In the genomic region with DNA sequence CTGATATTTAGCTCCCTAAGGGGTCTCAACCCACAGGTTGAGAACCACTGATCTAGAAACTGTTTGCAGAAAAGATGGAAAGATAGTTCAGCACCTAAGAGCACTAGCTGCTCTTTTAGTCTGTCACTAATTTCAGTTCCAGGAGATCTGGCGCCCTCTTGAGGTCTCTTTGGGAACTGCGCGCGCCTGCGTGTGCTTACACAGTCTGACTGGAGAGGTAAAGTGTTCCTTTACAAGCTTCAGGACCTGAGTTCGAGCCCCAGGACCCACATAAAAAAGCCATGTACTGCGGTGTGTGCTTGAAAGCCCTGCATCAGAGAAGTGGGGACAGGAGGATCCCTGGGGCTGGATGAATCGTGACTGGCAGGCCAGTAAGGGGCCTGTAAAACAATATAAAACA, we compare ENCODE assay signal across 10 mouse cellular contexts. TPM values are rescaled to one million over a fixed set of nuclear protein-coding genes. Genes with fewer than 3 reads are reported as not detected.
A peak's percentile ranks its signal among the peaks of the same experiment; 100 is the strongest.
DNase-seq lines count a peak whose midpoint lies in the region; ATAC-seq and TF ChIP-seq lines count a peak whose summit lies in the region.
"Had no signal": no experiment of that assay in that cellular context is flagged by ENCODE, and none has a peak within 500 bp of the region (broad histone marks: within the 10 kb centered on the region; RNA-seq: fewer than 3 reads in every experiment).

No protein-coding gene starts in this region.

- no peaks in the 10 kb centered on the region for H3K4me1 ChIP-seq in embryonic fibroblast, embryonic 13.5 days (ENCODE audit: control insufficient read depth, insufficient read depth, low read length)

- ATAC-seq in Patski, result no peak

- in situ Hi-C loops in Patski (cut with MboI; ENCODE audit: low pct_unique_long_range_greater_than_20kb), result no loop called here

- no peak overlapping the region for H3K27ac ChIP-seq in layer of hippocampus, adult 2 months
- H3K27ac ChIP-seq in embryonic fibroblast, embryonic 13.5 days (ENCODE audit: insufficient read depth, low read length), result no peak overlapping the region

- POLR2A ChIA-PET in Patski (lab: Charles Lee), result no interaction called here

- DNase-seq in adrenal gland, adult (ENCODE audit: inconsistent age in 2 of 2, low spot score in 1 of 2), result peak; percentile 57 to 89
- no peak for DNase-seq in adrenal gland, adult 8-10 months
- peak in 1 of 2 experiments; percentile 46 for DNase-seq in layer of hippocampus, adult 2 months (ENCODE audit: low spot score in 2 of 2)
- DNase-seq in layer of hippocampus, adult 9-10 months (ENCODE audit: low spot score), result no peak
- DNase-seq in Patski (ENCODE audit: low read depth, low spot score), result no peak
- DNase-seq in lung, postnatal 4 days, result peak; percentile 37 to 70
- DNase-seq in thymus, postnatal 10 days (ENCODE audit: low spot score in 2 of 2), result peak; percentile 50 to 77

- TF ChIP-seq POLR2A in embryonic fibroblast, embryonic 13.5 days (IDR thresholded peaks at IDR 0.05; ENCODE audit: low read depth, low read length), result no peak

- no peak overlapping the region for H3K4me3 ChIP-seq in layer of hippocampus, adult 2 months
- H3K4me3 ChIP-seq in embryonic fibroblast, embryonic 13.5 days (ENCODE audit: insufficient read depth, low read length), result no peak overlapping the region

- TF ChIP-seq CTCF in layer of hippocampus, adult 2 months (conservative IDR thresholded peaks at IDR 0.05), result peak; percentile 92
- TF ChIP-seq CTCF in Patski (IDR thresholded peaks at IDR 0.05), result peak; percentile 80
- 0 out of 2 replicates have a peak, but pooled peaks have one; percentile 22 for TF ChIP-seq CTCF in embryonic fibroblast, embryonic 13.5 days (IDR thresholded peaks at IDR 0.05; ENCODE audit: borderline replicate concordance, insufficient read depth, low read length)

- CTCF ChIA-PET in Patski (lab: Charles Lee), result interaction anchor here (0.6 to 1.4 kb wide), 7 partner anchors 9 to 191 kb away, joined by 3 to 6 read pairs (median 3); a partner anchor contains a TSS

- peaks cover 3% of the 10 kb centered on the region for H3K27me3 ChIP-seq in Patski

RNA-seq across cellular contexts. Expression of a gene that starts 2.1 kb away (rescaled TPM):
- total RNA-seq in adrenal gland, adult 8-10 months (2022), result not detected
- not detected for total RNA-seq in layer of hippocampus, adult 2 months (2021)
- 0.21 TPM for polyA plus RNA-seq in Patski (2021)
- not detected in 2 replicates for polyA plus RNA-seq in embryonic fibroblast, embryonic 13.5 days (2011; ENCODE audit: insufficient read length, low read depth, missing spikeins)
- polyA plus RNA-seq: C2C12; heart, embryonic 14.5 days had no signal

RNA-seq across cellular contexts. Expression of a gene that starts 28.8 kb away (rescaled TPM):
- under 1 TPM in 1 of 4 experiments, not detected in 3; 0.31 TPM for total RNA-seq in adrenal gland, adult 8-10 months (2022)
- total RNA-seq in layer of hippocampus, adult 2 months (2021), result not detected
- not detected for polyA plus RNA-seq in Patski (2021)
- polyA plus RNA-seq in embryonic fibroblast, embryonic 13.5 days (2011; ENCODE audit: insufficient read length, low read depth, missing spikeins), result not detected in 2 replicates
- polyA plus RNA-seq: C2C12; heart, embryonic 14.5 days had no signal

RNA-seq across cellular contexts. Expression of a gene that starts 31.1 kb away (rescaled TPM):
- 10 to 100 TPM; 20.6 to 34.2 (median 24.5) TPM for total RNA-seq in adrenal gland, adult 8-10 months (2022)
- 10 to 100 TPM; 13.6 to 16.3 TPM for total RNA-seq in layer of hippocampus, adult 2 months (2021)
- 38.0 TPM for polyA plus RNA-seq in Patski (2021)
- polyA plus RNA-seq in embryonic fibroblast, embryonic 13.5 days (2011; ENCODE audit: insufficient read length, low read depth, missing spikeins), result 54.1 and 65.0 TPM in 2 replicates

RNA-seq across cellular contexts. Expression of a gene that starts 38.1 kb away (rescaled TPM):
- total RNA-seq in adrenal gland, adult 8-10 months (2022), result under 1 TPM in 2 of 4 experiments, not detected in 2; 0.28 to 0.35 TPM
- 1 to 10 TPM in 1 of 2 experiments, under 1 TPM in 1; 0.86 to 1.6 TPM for total RNA-seq in layer of hippocampus, adult 2 months (2021)
- polyA plus RNA-seq in Patski (2021), result 0.10 TPM
- polyA plus RNA-seq in embryonic fibroblast, embryonic 13.5 days (2011; ENCODE audit: insufficient read length, low read depth, missing spikeins), result not detected in 2 replicates
- polyA plus RNA-seq: C2C12; heart, embryonic 14.5 days had no signal

Comparison
In these comparisons a context has a peak if more than half of its experiments do, and no peak if none do; other contexts are left out.
1. DNase-seq: peak in adrenal gland, adult (2 of 2), lung, postnatal 4 days (2 of 2) and thymus, postnatal 10 days (2 of 2); none in adrenal gland, adult 8-10 months (single experiment), layer of hippocampus, adult 9-10 months (single experiment) and Patski (single experiment).
2. CTCF ChIP-seq: peak in every context shown above with its lines; median percentile 92 in layer of hippocampus, adult 2 months; 80 in Patski; 22 in embryonic fibroblast, embryonic 13.5 days.